Mouse (Mus musculus): Measurements from ENCODE around the gene Gpc3. TPM values are rescaled to one million over a fixed set of nuclear protein-coding genes. Genes with fewer than 3 reads are reported as not detected.

The Gpc3 gene
- 10 to 100 TPM; 13.2 to 14.9 TPM for total RNA-seq (2021)

DNA sequence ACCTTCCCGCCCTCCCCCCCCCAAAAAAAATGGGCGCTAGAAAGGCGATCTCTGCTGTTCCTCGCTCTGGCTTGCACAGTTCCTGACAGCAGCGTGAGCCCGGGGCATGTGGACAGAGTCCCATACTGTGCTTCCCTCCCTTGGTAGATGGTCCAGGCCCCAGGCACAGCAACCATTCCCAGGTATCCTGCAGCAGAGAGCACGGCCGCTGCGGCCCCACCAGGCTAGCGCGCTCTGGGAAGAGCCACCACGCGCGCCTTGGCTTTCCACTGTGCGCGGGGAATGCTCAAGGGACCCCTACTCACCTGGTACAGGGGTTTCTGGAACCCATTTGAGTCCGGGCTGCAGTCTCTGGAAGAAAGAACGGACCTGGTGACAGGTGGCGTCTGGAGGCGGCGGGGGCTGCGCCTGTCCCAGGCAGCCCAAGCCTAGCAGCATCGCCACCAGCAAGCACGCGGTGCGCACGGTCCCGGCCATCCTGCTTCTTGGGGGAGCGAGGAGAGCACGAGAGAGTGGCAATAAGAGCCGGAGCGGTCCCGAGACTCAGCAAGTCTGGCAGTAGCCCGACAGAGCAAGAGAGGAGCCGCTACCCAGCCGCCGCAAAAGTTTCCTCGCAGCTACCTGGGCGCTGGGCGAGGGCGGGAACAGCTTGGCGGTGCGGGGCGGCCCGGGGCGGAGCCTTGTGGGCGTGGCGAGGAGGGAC, at the start of gene Gpc3:
Gpc3 (minus strand) TSS at position 623 of the 703 bp plus-strand sequence.
- intact Hi-C loops (cut with DNase I), result loop anchor here (10.0 kb wide), 1 partner anchor 159 kb away; no protein-coding TSS in a partner anchor
- no peak for DNase-seq (ENCODE audit: extremely low spot score in 1 of 2, low spot score in 2 of 2)

- intact Hi-C loops (cut with DNase I), result loop anchor here (5.0 kb wide), 1 partner anchor 200 kb away; no protein-coding TSS in a partner anchor
- DNase-seq (ENCODE audit: extremely low spot score in 1 of 2, low spot score in 2 of 2), result peak; percentile 28 to 41
Measured at GRCm38 (mm10) chrX:52651975-52652374, 38.2 kb upstream of the Gpc3 start.

DNA sequence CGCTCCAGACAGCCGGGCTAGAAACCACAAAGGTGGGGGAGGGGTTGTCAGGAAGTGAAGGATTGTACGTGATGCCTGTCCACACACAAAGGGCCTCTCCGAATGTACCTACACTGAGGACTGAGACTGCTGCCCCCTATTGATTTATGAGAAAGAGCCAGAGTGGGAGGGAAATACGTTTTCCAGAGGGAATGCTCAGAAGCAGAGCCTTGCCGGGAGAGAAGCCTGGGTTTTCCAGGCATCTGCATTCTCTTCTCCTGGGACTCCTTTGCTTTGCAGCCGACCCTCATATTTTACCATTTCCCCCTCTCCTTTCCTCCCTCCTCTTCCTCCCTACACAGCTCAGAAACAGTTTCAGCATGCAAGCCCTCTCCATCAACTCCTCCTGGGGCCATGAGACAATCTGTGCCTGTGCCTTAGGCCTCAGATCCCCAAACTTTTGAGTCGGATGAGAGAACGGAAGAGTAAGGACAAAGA, 37.8 kb upstream of the Gpc3 start:
- peak in 1 of 2 experiments; percentile 15 for DNase-seq (ENCODE audit: extremely low spot score in 1 of 2, low spot score in 2 of 2)
- intact Hi-C loops (cut with DNase I), result loop anchor here (5.0 kb wide), 1 partner anchor 199 kb away; no protein-coding TSS in a partner anchor

DNA sequence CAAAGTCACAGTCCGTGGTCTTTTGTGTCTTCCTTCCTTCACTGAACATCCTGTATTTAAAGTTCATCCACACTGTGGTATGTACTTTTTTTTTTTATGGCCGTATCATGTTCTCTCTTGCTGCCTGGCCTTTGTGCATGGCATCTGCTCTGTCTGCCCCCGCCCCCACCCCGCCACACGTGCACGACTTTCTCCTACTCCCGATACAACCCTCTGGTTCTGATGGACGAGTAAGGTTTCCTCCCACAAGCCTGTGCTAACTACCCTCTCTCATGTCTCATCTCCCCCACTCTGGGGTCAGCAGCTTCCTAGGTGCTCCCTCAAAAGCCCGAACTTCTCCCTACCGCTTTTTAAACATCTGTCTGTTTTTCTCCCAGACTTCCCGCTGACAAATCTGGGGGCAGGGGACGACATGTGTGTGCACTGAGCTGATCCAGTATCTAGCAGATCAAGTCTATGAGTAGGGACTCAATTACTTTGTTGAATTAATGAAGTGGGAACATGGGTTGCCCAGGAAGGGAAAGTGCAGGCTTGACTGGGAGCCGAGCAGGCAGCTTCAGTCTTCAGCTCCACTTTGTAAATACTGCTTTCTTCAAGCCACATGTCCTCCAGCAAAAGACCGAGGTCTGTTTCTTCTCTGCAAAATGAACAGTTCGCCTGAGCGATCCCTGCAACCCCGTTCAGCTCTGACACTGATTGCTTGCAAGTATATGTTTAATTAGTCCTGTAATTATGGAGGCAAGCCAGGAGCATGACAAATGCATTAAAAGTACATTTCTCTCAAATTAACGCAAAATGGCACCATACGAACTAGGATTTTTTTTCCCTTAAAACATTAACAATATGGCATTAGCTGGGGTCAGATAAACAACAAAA, 35.4 kb upstream of the Gpc3 start:
- intact Hi-C loops (cut with DNase I), result no loop called here
- no peak for DNase-seq (ENCODE audit: extremely low spot score in 1 of 2, low spot score in 2 of 2)

GRCm38 (mm10) chrX:52644393-52644792, 30.6 kb upstream of the Gpc3 start:
- intact Hi-C loops (cut with DNase I), result no loop called here
- no peak for DNase-seq (ENCODE audit: extremely low spot score in 1 of 2, low spot score in 2 of 2)

DNA sequence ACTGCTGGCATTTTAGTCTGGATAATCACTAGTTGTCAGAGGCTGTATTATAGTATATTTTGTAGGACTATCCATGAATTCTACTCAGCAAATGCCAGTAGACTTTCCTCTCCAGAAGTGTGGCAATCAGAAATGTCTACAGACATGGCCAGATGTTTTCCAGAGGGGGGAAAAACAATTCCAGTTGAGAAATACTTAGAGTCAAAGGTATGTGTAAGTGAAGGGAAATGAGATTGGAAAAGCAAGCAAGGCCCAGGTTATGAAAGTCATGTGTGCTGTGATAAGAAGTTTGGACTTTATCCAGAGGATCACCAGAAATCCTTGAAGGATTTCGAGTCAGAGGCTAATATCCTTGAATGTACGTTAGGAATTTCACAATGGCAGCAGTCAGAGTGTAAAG, 29.6 kb upstream of the Gpc3 start:
- intact Hi-C loops (cut with DNase I), result no loop called here
- no peak for DNase-seq (ENCODE audit: extremely low spot score in 1 of 2, low spot score in 2 of 2)

DNA sequence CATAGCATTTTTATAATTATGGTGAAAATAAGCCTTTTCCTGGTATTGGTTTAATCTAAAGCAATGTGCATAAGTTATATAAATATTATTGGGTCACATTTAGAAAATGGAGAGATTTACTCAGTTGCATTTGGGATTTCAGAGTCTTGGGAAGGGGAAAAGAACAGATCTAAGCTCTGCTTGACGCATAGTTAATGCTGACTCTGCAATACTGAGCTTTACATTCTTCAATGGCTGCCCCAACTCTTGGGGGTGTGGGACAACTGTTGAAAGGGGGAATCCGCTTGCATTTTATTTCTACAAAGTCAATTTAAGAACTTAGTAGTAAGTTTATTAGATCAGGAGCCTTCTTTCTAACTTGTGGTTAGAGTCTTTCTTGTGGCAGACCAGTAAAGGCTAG, 28.4 kb upstream of the Gpc3 start:
- DNase-seq (ENCODE audit: extremely low spot score in 1 of 2, low spot score in 2 of 2), result no peak
- intact Hi-C loops (cut with DNase I), result no loop called here

GRCm38 (mm10) chrX:52637419-52637818, 23.7 kb upstream of the Gpc3 start:
- DNase-seq (ENCODE audit: extremely low spot score in 1 of 2, low spot score in 2 of 2), result no peak
- intact Hi-C loops (cut with DNase I), result no loop called here

GRCm38 (mm10) chrX:52633976-52634375, 20.2 kb upstream of the Gpc3 start:
- intact Hi-C loops (cut with DNase I), result no loop called here
- no peak for DNase-seq (ENCODE audit: extremely low spot score in 1 of 2, low spot score in 2 of 2)

DNA sequence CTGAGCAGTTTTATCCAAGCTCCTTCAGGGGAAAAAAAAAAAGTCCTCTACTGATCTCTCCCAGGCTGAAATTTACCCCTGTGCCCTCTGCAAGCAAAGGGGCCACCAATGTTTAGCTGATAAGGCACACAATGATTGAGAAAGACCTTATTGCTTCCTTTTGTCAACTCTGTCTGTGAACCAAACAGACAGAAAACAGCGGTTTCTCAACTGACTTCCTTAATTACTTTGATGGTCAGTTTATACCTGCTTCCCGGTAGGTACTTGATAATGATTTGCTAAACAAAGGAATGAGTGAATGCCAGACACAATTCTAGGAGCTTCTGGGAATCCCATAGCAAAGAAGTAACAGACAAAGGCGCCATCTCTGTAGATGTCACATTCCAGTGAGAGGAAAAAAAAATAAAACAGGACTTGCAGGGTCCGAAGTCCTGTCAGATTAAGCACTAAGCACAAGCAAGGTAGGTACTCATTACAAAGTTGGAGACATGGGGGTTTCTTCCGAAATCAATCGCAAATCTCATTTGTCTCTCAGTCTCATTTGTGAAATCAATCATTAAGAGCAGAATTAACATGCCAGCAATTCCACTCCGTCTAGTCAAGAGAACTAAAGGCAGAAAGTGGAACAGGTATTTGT, 19.1 kb upstream of the Gpc3 start:
- no peak for DNase-seq (ENCODE audit: extremely low spot score in 1 of 2, low spot score in 2 of 2)
- intact Hi-C loops (cut with DNase I), result no loop called here

DNA sequence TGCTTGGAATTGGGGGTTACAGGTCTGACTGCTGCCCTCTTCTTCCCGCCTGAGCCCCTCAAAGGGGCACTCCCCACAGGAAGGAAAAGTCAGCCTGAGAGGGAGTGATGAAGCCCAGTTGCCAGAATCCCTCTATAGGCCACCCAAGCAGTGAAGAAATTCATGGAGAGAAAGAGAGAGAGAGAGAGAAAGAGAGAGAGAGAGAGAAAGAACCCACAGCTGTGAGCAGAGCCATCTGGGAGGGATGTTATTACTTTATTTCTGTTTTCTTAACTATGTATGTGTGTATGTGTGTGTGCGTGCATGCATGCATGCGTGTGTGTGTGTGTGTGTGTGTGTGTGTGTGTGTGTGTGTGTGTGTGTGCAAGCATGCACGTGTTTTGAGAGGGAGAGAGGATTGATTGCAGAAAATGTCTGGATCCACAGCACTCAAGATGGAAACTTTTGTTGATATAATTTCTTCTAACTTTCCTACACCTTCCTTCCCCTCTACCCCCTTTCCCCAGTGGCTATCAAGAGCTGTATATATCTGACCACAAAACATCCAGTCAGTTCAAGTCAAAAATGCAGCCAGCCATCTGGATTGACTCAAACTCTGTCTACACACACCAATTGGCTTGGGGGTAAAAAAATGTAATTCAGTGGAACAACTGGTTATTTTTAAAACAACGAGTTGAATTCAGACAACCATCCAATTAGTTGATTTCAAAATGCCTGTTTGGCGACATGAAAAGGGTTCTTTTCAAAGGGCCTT, 13.4 kb upstream of the Gpc3 start:
- intact Hi-C loops (cut with DNase I), result no loop called here
- no peak for DNase-seq (ENCODE audit: extremely low spot score in 1 of 2, low spot score in 2 of 2)

DNA sequence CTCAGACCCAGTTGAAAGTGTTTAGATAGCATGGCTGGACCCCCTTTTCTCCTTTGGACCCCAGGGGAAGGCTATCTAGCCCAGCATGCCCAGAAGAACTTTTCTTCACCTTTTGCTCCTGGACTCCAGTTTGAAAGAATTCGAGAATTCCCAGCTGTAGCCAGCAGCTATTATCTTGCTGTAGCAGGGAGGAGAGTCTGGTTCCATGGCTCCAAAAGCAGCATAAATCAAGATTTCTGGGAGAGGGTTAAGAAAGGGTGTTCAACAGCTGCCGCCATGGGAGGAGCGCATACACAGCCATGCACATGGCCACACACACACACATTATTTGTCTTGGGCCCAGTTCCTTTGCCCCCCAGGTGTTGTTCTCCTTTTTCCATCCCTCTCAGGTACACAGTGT, 4.1 kb upstream of the Gpc3 start:
- DNase-seq (ENCODE audit: extremely low spot score in 1 of 2, low spot score in 2 of 2), result no peak
- intact Hi-C loops (cut with DNase I), result loop anchor here (10.0 kb wide), 1 partner anchor 163 kb away; no protein-coding TSS in a partner anchor

GRCm38 (mm10) chrX:52616152-52616551, 2.4 kb upstream of the Gpc3 start:
- intact Hi-C loops (cut with DNase I), result loop anchor here (10.0 kb wide), 1 partner anchor 161 kb away; no protein-coding TSS in a partner anchor
- no peak for DNase-seq (ENCODE audit: extremely low spot score in 1 of 2, low spot score in 2 of 2)

GRCm38 (mm10) chrX:52614031-52614381, 256 bp upstream of the Gpc3 start:
- intact Hi-C loops (cut with DNase I), result loop anchor here (10.0 kb wide), 1 partner anchor 159 kb away; no protein-coding TSS in a partner anchor
- peak; percentile 8 to 65 for DNase-seq (ENCODE audit: extremely low spot score in 1 of 2, low spot score in 2 of 2)

GRCm38 (mm10) chrX:52612806-52613205, 944 bp downstream of the Gpc3 start:
- no peak for DNase-seq (ENCODE audit: extremely low spot score in 1 of 2, low spot score in 2 of 2)
- intact Hi-C loops (cut with DNase I), result loop anchor here (10.0 kb wide), 1 partner anchor 158 kb away; no protein-coding TSS in a partner anchor

DNA sequence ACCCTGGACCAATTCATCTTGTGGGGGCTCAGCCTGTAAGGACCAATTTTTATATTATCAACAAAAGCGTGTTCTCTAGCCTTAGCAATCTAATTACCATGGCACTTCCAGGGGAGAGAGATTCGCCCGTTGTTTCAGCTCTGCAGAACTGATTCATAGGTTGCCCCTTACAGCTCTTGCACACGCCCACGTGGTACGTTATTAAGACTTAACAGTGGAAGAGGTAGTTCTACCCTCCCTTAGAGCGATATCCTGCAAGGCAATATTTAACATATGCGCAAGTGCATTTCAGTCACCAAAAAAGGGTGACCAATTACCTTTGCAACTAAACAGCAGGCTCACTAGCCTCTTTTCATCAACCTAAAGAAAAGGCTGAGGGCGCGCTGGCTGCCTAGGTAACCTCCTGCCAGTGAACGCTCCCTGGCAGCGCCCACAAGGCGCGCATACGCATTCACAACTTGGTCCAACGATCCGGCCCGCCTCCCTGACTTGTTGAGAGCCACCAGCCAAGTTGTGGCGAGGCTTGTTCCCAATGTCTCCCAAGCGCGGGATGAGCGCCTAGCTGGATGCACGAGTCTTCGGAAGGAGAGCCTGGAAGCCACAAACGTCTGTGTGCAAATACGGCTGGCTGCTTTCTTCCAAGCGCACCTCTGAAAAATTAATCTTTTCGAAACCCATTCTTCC, 1.6 kb downstream of the Gpc3 start:
- intact Hi-C loops (cut with DNase I), result loop anchor here (10.0 kb wide), 1 partner anchor 157 kb away; no protein-coding TSS in a partner anchor
- DNase-seq (ENCODE audit: extremely low spot score in 1 of 2, low spot score in 2 of 2), result peak in 1 of 2 experiments; percentile 22

DNA sequence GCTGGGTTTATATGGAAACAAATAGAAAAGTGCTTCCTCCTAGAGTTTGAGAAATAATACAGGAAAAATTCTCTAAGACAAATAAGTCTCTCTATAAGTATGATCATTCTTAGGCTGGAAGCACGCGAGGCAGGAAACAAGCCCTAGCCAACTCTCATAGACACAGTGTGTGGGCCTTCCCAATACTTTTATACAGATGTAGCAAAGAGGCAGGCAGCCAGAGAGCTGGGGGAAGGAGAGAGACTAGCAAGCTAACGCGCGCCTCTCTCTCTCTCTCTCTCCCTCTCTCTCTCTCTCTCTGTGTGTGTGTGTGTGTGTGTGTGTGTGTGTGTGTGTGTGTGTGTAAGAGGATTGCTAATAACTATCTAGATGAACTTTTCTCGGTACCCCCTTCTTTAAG, 2.2 kb downstream of the Gpc3 start:
- intact Hi-C loops (cut with DNase I), result loop anchor here (10.0 kb wide), 1 partner anchor 157 kb away; no protein-coding TSS in a partner anchor
- no peak for DNase-seq (ENCODE audit: extremely low spot score in 1 of 2, low spot score in 2 of 2)

GRCm38 (mm10) chrX:52603143-52603542, 10.6 kb downstream of the Gpc3 start:
- intact Hi-C loops (cut with DNase I), result no loop called here
- no peak for DNase-seq (ENCODE audit: extremely low spot score in 1 of 2, low spot score in 2 of 2)

Measured in left cerebral cortex, postnatal 10 days (tissue).